Mouse (Mus musculus) olfactory bulb, adult 2 months (tissue): Measurements from ENCODE around the gene Chd4.

Experiments used
- CTCF ChIP-seq: fragments of 200-500 bp; IDR thresholded peaks from 2 replicates; pipeline ENCODE4 v1.5.1; 2012; ENCODE audit warnings: low read depth, mild to moderate bottlenecking, low read length, moderate library complexity; ENCODE audit not compliant: insufficient read depth
- POLR2A ChIP-seq: fragments of 200-500 bp; IDR thresholded peaks from 2 replicates; pipeline ENCODE4 v1.6.1; 2012; ENCODE audit warnings: mild to moderate bottlenecking, low read depth, low read length, moderate library complexity; ENCODE audit not compliant: insufficient read depth

GRCm38 (mm10) chr6:125110927-125111326 lies 15.1 kb downstream of the Chd4 start:
- TF ChIP-seq POLR2A (no peak), CTCF (no peak)
